Mouse (Mus musculus) E14TG2a.4 (cell line): ENCODE data around the gene Magi2.
A peak's percentile ranks its signal among the peaks of the same experiment; 100 is the strongest.
"Not testable (repeated sequence)": the region's sequence is repeated elsewhere in the genome, so short reads cannot be mapped to it uniquely, and the experiment has no call there.

Experiments
- H3K27me3 ChIP-seq: 2 replicates; pipeline ENCODE4 v1.6.1; 2014; ENCODE audit warnings: low read length, control low read depth; ENCODE audit not compliant: insufficient read depth
- H3K36me3 ChIP-seq: 2 replicates; pipeline ENCODE4 v1.6.1; 2014; ENCODE audit warnings: low read length, control low read depth; ENCODE audit not compliant: insufficient read depth
- H3K4me1 ChIP-seq: replicated peaks from 2 replicates; pipeline ENCODE4 v1.6.1; 2014; ENCODE audit warnings: low read depth, low read length, control low read depth
- H3K4me3 ChIP-seq: replicated peaks from 2 replicates; pipeline ENCODE4 v1.5.1; 2014; ENCODE audit warnings: mild to moderate bottlenecking, low read length
- H3K9me3 ChIP-seq: 2 replicates; pipeline ENCODE4 v1.6.1; 2014; ENCODE audit warnings: low read length, control low read depth
- CTCF ChIP-seq: conservative IDR thresholded peaks from 2 replicates; pipeline ENCODE4 v1.5.1; 2014; ENCODE audit warnings: low read length
- NANOG ChIP-seq: IDR thresholded peaks from 2 replicates; pipeline ENCODE4 v1.6.1; 2014; ENCODE audit warnings: borderline replicate concordance, low read length, mixed read lengths
- POU5F1 ChIP-seq: IDR thresholded peaks from 2 replicates; pipeline ENCODE4 v1.6.1; 2014; ENCODE audit warnings: low read length, borderline replicate concordance

Gene Magi2

GRCm38 (mm10) chr5:19482981-19483380, 256.1 kb downstream of the Magi2 start:
- H3K4me3 ChIP-seq = no peak overlapping the region
- H3K36me3 ChIP-seq = no peaks in the 10 kb centered on the region
- no peaks in the 10 kb centered on the region for H3K9me3 ChIP-seq
- no peaks in the 10 kb centered on the region for H3K27me3 ChIP-seq
- H3K4me1 ChIP-seq = no peaks in the 10 kb centered on the region
- no peak for TF ChIP-seq NANOG
- TF ChIP-seq CTCF = no peak
- TF ChIP-seq POU5F1 = no peak

DNA sequence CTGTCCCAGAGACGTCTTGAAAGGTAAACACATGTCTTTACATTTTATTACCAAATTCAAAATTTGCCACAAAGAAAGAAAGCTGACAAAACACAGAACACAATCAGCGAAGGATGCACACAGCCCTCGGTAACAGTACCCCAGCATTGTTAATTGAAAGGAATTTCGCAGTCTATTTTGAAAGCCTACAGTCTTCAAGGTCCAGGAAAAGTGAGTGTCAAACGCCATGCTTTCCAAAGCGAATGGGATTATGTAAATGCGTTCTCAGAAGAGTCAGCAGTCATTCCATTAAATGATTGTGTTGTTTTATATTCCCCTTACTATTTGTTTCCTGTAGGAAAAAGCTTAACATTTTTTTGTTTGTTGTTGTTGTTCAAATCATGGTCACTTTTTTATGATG, 261.1 kb downstream of the Magi2 start:
- Histone ChIP-seq H3K4me1 (no peaks in the 10 kb centered on the region), H3K4me3 (no peak overlapping the region), H3K36me3 (no peaks in the 10 kb centered on the region), H3K9me3 (no peaks in the 10 kb centered on the region), H3K27me3 (no peaks in the 10 kb centered on the region)
- no peak for TF ChIP-seq CTCF
- TF ChIP-seq POU5F1 = no peak
- no peak for TF ChIP-seq NANOG

- no peaks in the 10 kb centered on the region for H3K4me1 ChIP-seq
- H3K27me3 ChIP-seq = peaks cover 5% of the 10 kb centered on the region; the same call in 1 of the 2 replicates
- no peaks in the 10 kb centered on the region for H3K9me3 ChIP-seq
- no peak overlapping the region for H3K4me3 ChIP-seq
- no peaks in the 10 kb centered on the region for H3K36me3 ChIP-seq
- TF ChIP-seq POU5F1 (no peak), NANOG (no peak), CTCF (no peak)
Observed at GRCm38 (mm10) chr5:19501005-19501404, 274.2 kb downstream of the Magi2 start.

GRCm38 (mm10) chr5:19522168-19522567, 295.3 kb downstream of the Magi2 start:
- no peaks in the 10 kb centered on the region for H3K9me3 ChIP-seq
- no peaks in the 10 kb centered on the region for H3K4me1 ChIP-seq
- H3K27me3 ChIP-seq = no peaks in the 10 kb centered on the region
- TF ChIP-seq NANOG = no peak
- TF ChIP-seq CTCF = peak; percentile 23; the same call in 1 of the 2 replicates
- H3K36me3 ChIP-seq = no peaks in the 10 kb centered on the region
- H3K4me3 ChIP-seq = no peak overlapping the region

DNA sequence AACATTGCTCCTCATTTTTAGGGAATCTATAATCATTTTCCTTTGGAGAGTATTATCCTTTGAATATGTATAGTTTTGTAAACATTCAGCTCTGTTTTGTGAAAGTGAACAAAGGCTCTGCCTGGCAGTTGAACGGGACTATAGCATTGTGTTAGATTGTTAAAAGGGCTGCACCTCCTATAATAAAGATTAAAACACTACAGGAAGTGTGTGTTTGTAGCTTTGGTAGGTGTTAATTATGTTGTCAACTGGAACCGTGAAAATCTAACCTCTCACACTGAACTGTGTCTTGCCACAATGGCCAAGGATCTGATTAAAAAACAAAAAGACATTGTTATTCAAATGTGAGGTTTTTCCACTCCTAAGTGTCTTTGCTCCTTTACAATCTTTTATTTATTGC, 312.5 kb downstream of the Magi2 start:
- H3K36me3 ChIP-seq = no peaks in the 10 kb centered on the region
- TF ChIP-seq CTCF (no peak), POU5F1 (no peak), NANOG (no peak)

GRCm38 (mm10) chr5:19546424-19546823, 319.6 kb downstream of the Magi2 start:
- Histone ChIP-seq H3K9me3 (no peaks in the 10 kb centered on the region; the same call in 1 of the 2 replicates), H3K36me3 (no peaks in the 10 kb centered on the region), H3K27me3 (no peaks in the 10 kb centered on the region), H3K4me3 (no peak overlapping the region), H3K4me1 (no peaks in the 10 kb centered on the region)
- no peak for TF ChIP-seq POU5F1
- no peak for TF ChIP-seq CTCF

More for the DNA sequence above, 312.5 kb downstream of the Magi2 start:
- no peaks in the 10 kb centered on the region for H3K27me3 ChIP-seq
- H3K4me3 ChIP-seq = no peak overlapping the region
- no peaks in the 10 kb centered on the region for H3K9me3 ChIP-seq
- no peaks in the 10 kb centered on the region for H3K4me1 ChIP-seq

GRCm38 (mm10) chr5:19546900-19547299, 320.1 kb downstream of the Magi2 start:
- Histone ChIP-seq H3K9me3 (no peaks in the 10 kb centered on the region; the same call in 1 of the 2 replicates), H3K4me1 (no peaks in the 10 kb centered on the region), H3K36me3 (no peaks in the 10 kb centered on the region), H3K27me3 (no peaks in the 10 kb centered on the region), H3K4me3 (no peak overlapping the region)
- TF ChIP-seq POU5F1 (no peak), CTCF (no peak), NANOG (no peak)

DNA sequence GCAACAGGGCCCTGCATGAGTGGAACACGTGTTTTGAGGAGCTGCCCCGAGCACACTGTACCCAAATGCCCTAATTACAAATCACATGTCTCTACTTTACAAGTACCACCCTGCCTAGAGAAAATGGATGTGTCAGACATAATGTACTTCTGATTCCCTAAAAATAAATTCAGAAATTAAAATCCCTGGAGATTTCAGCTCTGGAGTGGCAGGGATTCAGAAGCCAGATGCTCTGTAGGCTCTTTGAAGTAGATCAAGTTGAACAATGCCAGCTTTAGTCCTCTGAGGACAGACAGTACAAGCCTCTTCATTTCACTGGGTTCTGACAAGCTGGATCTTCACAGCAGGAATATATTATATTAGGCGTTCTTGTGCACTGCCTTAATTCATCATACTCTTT, 326.7 kb downstream of the Magi2 start:
- H3K4me3 ChIP-seq = no peak overlapping the region
- no peaks in the 10 kb centered on the region for H3K27me3 ChIP-seq
- no peaks in the 10 kb centered on the region for H3K4me1 ChIP-seq
- no peaks in the 10 kb centered on the region for H3K36me3 ChIP-seq
- TF ChIP-seq CTCF = no peak
- no peak for TF ChIP-seq POU5F1
- no peak for TF ChIP-seq NANOG
- H3K9me3 ChIP-seq = no peaks in the 10 kb centered on the region; the same call in 1 of the 2 replicates

- no peaks in the 10 kb centered on the region for H3K36me3 ChIP-seq
- no peak overlapping the region for H3K4me3 ChIP-seq
- no peaks in the 10 kb centered on the region for H3K9me3 ChIP-seq
- no peak for TF ChIP-seq CTCF
- TF ChIP-seq POU5F1 = no peak
- TF ChIP-seq NANOG = no peak
- H3K4me1 ChIP-seq = peaks cover 3% of the 10 kb centered on the region; the same call in 1 of the 2 replicates
- no peaks in the 10 kb centered on the region for H3K27me3 ChIP-seq
Observed at GRCm38 (mm10) chr5:19565636-19566035, 338.8 kb downstream of the Magi2 start.

DNA sequence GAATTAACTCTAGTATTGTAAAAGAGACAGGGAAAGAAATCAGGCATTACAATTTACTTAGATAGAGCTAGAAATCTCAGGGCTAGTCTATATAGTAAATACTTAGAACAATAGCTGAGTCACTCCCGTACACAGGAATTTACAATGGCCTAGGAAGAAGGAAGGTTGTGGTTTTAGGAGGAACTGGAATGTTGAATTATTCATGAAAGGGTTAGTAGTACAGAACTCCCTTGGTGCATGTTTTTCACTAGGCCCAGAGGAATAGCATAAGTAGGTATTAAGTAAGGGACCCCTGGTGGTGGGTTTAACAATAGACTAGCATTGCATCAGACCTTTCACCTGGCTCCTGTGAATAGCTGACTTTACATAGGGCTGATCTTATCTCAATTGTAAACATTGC, 339.3 kb downstream of the Magi2 start:
- not testable (repeated sequence) for H3K36me3 ChIP-seq, H3K4me3 ChIP-seq, H3K9me3 ChIP-seq, H3K4me1 ChIP-seq, H3K27me3 ChIP-seq
